Mouse (Mus musculus) ES-Bruce4 (cell line): ENCODE data around the gene Wnt7b.
A peak's percentile ranks its signal among the peaks of the same experiment; 100 is the strongest.

Source experiments
- CTCF ChIP-seq: IDR thresholded peaks from one replicate; pipeline ENCODE4 v1.8.1; 2011; ENCODE audit warnings: low read depth, low read length
- POLR2A ChIP-seq: IDR thresholded peaks from one replicate; pipeline ENCODE4 v1.8.1; 2011; ENCODE audit warnings: low read length; ENCODE audit not compliant: insufficient read depth

GRCm38 (mm10) chr15:85612660-85613357, 30.5 kb upstream of the Wnt7b start:
- peak; percentile 77 for TF ChIP-seq CTCF
- TF ChIP-seq POLR2A: no peak
